Mouse (Mus musculus) thymus, adult 2 months (tissue): ENCODE results near the gene Tpk1. TPM values are rescaled to one million over a fixed set of nuclear protein-coding genes. Genes with fewer than 3 reads are reported as not detected.

Experiments
- DNase-seq: peaks from one replicate; pipeline ENCODE4 v3.0.0; 2021
- H3K27ac ChIP-seq: fragments of 200-500 bp; 2 replicates; pipeline ENCODE4 v1.5.1; 2012; ENCODE audit warnings: low read length, control low read depth; ENCODE audit not compliant: control insufficient read depth, insufficient read depth
- H3K27me3 ChIP-seq: fragments of 200-500 bp; 2 replicates; pipeline ENCODE4 v1.6.1; 2012; ENCODE audit warnings: mild to moderate bottlenecking, low read length, moderate library complexity, mixed read lengths; ENCODE audit not compliant: control insufficient read depth, insufficient read depth
- H3K36me3 ChIP-seq: fragments of 200-500 bp; 2 replicates; pipeline ENCODE4 v1.6.1; 2012; ENCODE audit warnings: mild to moderate bottlenecking, low read length, moderate library complexity; ENCODE audit not compliant: control insufficient read depth, insufficient read depth
- H3K4me1 ChIP-seq: fragments of 200-500 bp; replicated peaks from 2 replicates; pipeline ENCODE4 v1.6.1; 2012; ENCODE audit warnings: low read length; ENCODE audit not compliant: control insufficient read depth, insufficient read depth
- H3K4me3 ChIP-seq: fragments of 200-500 bp; 2 replicates; pipeline ENCODE4 v1.5.1; 2012; ENCODE audit warnings: mild to moderate bottlenecking, low read length, control low read depth, moderate library complexity; ENCODE audit not compliant: control insufficient read depth, insufficient read depth
- CTCF ChIP-seq: fragments of 200-500 bp; IDR thresholded peaks from 2 replicates; pipeline ENCODE4 v1.5.1; 2012; ENCODE audit warnings: mild to moderate bottlenecking, control low read depth, low read length, moderate library complexity, borderline replicate concordance; ENCODE audit not compliant: control insufficient read depth, poor library complexity, insufficient read depth; ENCODE audit errors: extremely low read depth
- POLR2A ChIP-seq: fragments of 200-500 bp; IDR thresholded peaks from 2 replicates; pipeline ENCODE4 v1.6.1; 2012; ENCODE audit warnings: mild to moderate bottlenecking, low read length, control low read depth, moderate library complexity; ENCODE audit not compliant: control insufficient read depth, poor library complexity, insufficient read depth; ENCODE audit errors: extremely low read depth
- WGBS: fragments of 180-500 bp; shearing (Covaris S2); methylation state at CpG from one replicate; pipeline ENCODE4 v1.1.7; 2018; 5-methylcytosine and 5-hydroxymethylcytosine counted together
- polyA plus RNA-seq: library from polyadenylated mRNA; depleted of rRNA; stranded (reverse); fragments of >200 nt; gene quantifications from 2 replicates; pipeline ENCODE4 v1.2.3, GENCODE M21; 2012

The Tpk1 gene
- polyA plus RNA-seq, 1 experiment: 3.2 TPM

- Histone ChIP-seq H3K4me3 (no peak overlapping the region), H3K27ac (no peak overlapping the region), H3K4me1 (no peaks in the 10 kb centered on the region), H3K36me3 (no peaks in the 10 kb centered on the region), H3K27me3 (no peaks in the 10 kb centered on the region)
- DNase-seq: no peak
- WGBS: 91% methylated on average over 2 of the region's 2 CpGs
- TF ChIP-seq CTCF (no peak), POLR2A (no peak)
Observed at GRCm38 (mm10) chr6:43661822-43662221, 4.3 kb downstream of the Tpk1 start.

DNA sequence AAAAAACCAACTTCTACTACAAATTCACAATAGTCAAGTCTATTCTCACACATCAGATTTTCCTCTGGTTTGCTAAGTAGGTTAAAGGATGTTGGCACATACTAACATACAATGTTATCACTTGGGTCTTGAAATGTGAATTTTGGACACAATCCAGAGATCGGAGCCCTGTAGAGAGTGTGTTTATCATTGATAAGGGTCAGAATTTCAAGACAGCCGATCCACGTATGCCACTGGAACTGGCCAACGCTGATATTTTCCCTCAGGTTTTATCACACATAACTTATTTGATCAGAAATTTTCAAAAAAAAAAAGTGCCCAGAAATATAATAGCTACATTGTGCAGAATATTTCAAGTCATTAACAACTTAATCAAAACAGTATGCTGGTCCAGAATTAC is 7.8 kb downstream of the Tpk1 start:
- Histone ChIP-seq H3K36me3 (no peaks in the 10 kb centered on the region), H3K4me3 (no peak overlapping the region), H3K27ac (no peak overlapping the region), H3K27me3 (no peaks in the 10 kb centered on the region), H3K4me1 (no peaks in the 10 kb centered on the region)
- no peak for DNase-seq
- WGBS: 93% methylated on average over 4 of the region's 4 CpGs
- no peak for TF ChIP-seq POLR2A
- no peak for TF ChIP-seq CTCF

- WGBS: 94% methylated on average over 3 of the region's 3 CpGs
- Histone ChIP-seq H3K4me1 (no peaks in the 10 kb centered on the region), H3K36me3 (no peaks in the 10 kb centered on the region), H3K27me3 (no peaks in the 10 kb centered on the region), H3K27ac (no peak overlapping the region), H3K4me3 (no peak overlapping the region)
- TF ChIP-seq POLR2A (no peak), CTCF (no peak)
- DNase-seq: no peak
Observed at GRCm38 (mm10) chr6:43657845-43658244, 8.2 kb downstream of the Tpk1 start.

GRCm38 (mm10) chr6:43654876-43655456 is 11.1 kb downstream of the Tpk1 start:
- TF ChIP-seq CTCF (no peak), POLR2A (no peak)

GRCm38 (mm10) chr6:43649516-43649915 is 16.6 kb downstream of the Tpk1 start:
- Histone ChIP-seq H3K36me3 (no peaks in the 10 kb centered on the region), H3K27me3 (no peaks in the 10 kb centered on the region), H3K4me3 (no peak overlapping the region), H3K27ac (no peak overlapping the region), H3K4me1 (no peaks in the 10 kb centered on the region)
- DNase-seq: no peak
- no peak for TF ChIP-seq POLR2A
- TF ChIP-seq CTCF: no peak
- 98% methylated on average over 2 of the region's 2 CpGs for WGBS

More at GRCm38 (mm10) chr6:43654876-43655456, 11.1 kb downstream of the Tpk1 start:
- Histone ChIP-seq H3K36me3 (no peaks in the 10 kb centered on the region), H3K4me3 (no peak overlapping the region), H3K27ac (no peak overlapping the region), H3K4me1 (no peaks in the 10 kb centered on the region), H3K27me3 (no peaks in the 10 kb centered on the region)
- DNase-seq: no peak
- 69% methylated on average over 8 of the region's 8 CpGs for WGBS

DNA sequence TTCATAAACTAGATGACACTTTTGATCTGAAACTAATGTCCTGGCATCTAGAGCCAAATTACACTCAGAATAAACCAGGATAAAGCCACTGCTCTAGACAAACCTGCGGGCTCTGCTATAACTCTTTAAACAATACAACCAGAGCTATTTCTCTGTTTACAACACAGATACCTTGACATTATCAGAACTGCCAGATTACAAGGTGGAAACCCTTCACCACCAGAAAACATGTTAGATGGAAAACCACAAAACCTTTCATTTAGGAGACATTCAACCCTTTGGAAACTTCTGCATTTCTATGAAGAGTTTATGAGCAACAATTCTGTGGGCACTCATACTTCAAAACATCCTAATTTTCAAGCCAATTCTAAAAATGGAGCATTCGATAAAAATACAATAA is 20.4 kb downstream of the Tpk1 start:
- WGBS: 14% methylated on average over 2 of the region's 2 CpGs
- no peaks in the 10 kb centered on the region for H3K4me1 ChIP-seq
- no peak overlapping the region for H3K4me3 ChIP-seq

GRCm38 (mm10) chr6:43645105-43645504 is 21.0 kb downstream of the Tpk1 start:
- 49% methylated on average over 1 of the region's 1 CpGs for WGBS
- H3K4me3 ChIP-seq: no peak overlapping the region
- TF ChIP-seq CTCF: no peak
- TF ChIP-seq POLR2A: no peak

More for the DNA sequence above, 20.4 kb downstream of the Tpk1 start:
- H3K36me3 ChIP-seq: no peaks in the 10 kb centered on the region
- TF ChIP-seq POLR2A (no peak), CTCF (no peak)
- H3K27ac ChIP-seq: no peak overlapping the region
- no peak for DNase-seq
- H3K27me3 ChIP-seq: no peaks in the 10 kb centered on the region

More at GRCm38 (mm10) chr6:43645105-43645504, 21.0 kb downstream of the Tpk1 start:
- Histone ChIP-seq H3K4me1 (no peaks in the 10 kb centered on the region), H3K27me3 (no peaks in the 10 kb centered on the region), H3K27ac (no peak overlapping the region), H3K36me3 (no peaks in the 10 kb centered on the region)
- DNase-seq: no peak
